Mouse (Mus musculus) monocyte, adult 5-6 weeks (primary cell): ENCODE measurements around the gene Col9a2. TPM values are rescaled to one million over a fixed set of nuclear protein-coding genes. Genes with fewer than 3 reads are reported as not detected.

Source experiments
- ATAC-seq: fragments of 153-309, 156-312 bp; replicated peaks from 2 replicates; pipeline ENCODE4 v1.8.0; 2017; ENCODE audit warnings: mild to moderate bottlenecking; ENCODE audit not compliant: low TSS enrichment, insufficient number of reproducible peaks, severe bottlenecking, poor library complexity, low FRiP score
- total RNA-seq: library from RNA; stranded (forward); fragments of 200-1000, 200-491, 200-594 nt; gene quantifications from 3 replicates; pipeline ENCODE4 v1.2.3, GENCODE M21; 2017

Gene Col9a2
- total RNA-seq = not detected in 3 replicates

- no peak for ATAC-seq
Measured at GRCm38 (mm10) chr4:121039331-121040115, at the start of gene Col9a2. Gene Col9a2 (plus strand): TSS chr4:121039385.

- ATAC-seq = no peak
Measured at GRCm38 (mm10) chr4:120992284-120992683, 46.9 kb upstream of the Col9a2 start.

- ATAC-seq = peak; percentile 92
Measured at GRCm38 (mm10) chr4:120993025-120993424, 46.2 kb upstream of the Col9a2 start.

DNA sequence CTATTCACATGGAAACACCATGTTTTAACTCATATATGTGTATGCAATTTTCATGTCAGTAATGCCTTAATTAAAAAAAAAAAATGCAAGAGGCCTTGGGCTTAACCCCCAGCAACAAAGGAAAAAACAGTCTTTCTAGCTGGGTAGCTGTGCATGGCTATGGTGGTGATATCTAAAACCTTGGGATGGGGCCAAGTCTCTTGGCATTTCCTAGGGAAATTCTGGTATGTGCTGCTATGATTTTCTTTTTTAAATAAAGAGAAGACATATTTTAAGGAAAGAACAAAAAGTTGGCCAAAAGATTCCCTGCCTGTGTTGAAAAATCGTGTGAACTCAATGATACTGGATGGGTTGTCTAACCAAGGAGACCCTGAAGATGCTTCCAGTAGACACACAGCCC is 43.3 kb upstream of the Col9a2 start:
- no peak for ATAC-seq

GRCm38 (mm10) chr4:121001042-121001441 is 38.1 kb upstream of the Col9a2 start:
- ATAC-seq = no peak

- no peak for ATAC-seq
Measured at GRCm38 (mm10) chr4:121001659-121002058, 37.5 kb upstream of the Col9a2 start.

DNA sequence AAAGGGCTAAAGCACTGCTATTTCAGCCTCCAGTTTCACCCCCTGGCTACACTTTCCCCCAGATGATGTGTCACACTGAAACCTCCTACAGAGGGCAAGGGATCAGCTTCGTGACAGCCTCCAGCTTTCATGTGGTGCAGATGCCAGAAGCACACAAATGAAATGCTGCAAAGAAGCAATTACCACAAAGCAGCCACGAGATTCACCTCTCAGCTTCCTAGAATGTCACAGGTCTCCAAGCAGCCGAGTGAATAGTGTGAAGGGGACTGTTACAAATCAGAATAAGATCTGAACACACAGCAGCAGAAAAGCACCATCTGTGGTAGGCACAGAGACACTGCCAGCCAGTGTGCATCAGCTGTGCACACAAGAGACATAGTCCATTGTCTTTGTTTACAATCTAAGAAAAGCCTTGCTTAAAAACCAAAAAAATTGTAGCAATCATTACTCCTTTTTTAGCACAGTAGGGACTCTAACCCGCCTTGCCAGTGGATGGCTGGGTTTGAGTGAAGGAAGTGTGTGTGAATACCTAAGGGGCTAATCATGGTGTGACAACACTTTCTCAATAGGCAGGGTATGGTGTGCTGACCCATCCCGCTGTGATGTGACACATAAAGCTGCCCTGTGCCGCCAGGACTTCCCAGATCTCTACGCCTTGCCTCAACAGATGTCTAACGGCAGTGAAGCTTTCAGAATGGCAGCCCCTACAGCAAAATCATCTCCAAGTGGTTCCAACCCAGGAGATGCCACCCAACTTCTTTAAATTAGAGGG is 36.6 kb upstream of the Col9a2 start:
- 0 out of 2 replicates have a peak, but pooled peaks have one; percentile 29 for ATAC-seq

GRCm38 (mm10) chr4:121003611-121004091 is 35.5 kb upstream of the Col9a2 start:
- no peak for ATAC-seq

DNA sequence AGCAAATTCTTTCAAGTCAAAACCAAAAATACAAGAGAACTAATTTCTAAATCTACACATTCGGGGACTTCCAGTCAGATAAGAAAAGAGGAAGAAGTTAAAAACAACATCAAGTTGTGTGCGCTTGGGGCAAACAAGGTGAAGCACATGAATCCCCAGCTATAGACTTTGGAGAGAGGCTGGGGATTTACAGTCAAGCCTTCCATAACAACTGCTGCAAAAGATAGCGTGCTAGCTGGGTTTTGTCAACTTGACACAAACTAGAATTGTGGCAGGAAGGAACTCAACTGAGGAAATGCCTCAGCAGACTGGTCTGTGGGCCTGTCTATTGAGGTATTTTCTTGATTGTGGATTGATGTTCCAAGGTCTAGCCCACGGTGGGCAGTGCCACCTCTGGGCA is 34.5 kb upstream of the Col9a2 start:
- no peak for ATAC-seq

DNA sequence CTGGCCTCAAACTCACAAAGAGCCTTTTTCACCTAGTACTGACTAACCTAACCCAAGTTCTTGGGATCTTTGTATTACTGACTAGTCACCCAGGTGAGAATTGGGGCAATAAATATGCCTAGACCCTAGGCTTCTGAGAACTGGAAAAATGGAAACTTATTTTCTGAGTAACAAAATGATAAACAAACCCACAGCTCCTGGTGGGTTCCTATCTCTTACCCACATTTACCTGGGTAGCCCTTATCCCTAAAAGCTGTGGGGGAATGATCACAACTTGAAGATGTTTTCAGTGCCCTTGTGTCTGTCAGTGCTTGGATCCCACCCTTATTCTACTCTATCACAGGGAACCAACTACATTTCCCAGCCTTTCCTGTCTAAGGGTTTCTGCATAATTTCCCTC is 32.2 kb upstream of the Col9a2 start:
- no peak for ATAC-seq

GRCm38 (mm10) chr4:121008071-121008745 is 31.0 kb upstream of the Col9a2 start:
- ATAC-seq = no peak

DNA sequence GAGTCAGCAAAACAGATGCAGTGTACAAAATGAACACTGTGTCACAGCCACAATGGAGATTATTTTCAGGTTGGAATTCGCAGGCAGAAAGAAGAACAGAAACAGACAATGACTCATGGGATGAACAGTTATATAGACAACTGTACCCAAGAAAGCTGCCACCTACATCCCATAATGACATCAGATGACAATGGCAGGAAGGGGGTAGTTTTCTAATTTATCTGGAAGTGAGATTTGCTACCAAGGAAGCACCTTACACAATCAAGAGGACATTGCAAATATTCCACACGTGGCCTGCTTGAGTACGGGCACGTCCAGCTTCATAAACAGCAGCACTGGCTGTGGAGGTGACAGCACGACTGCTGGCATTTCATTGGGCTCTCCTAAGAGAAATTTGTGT is 30.0 kb upstream of the Col9a2 start:
- ATAC-seq = 0 out of 2 replicates have a peak, but pooled peaks have one; percentile 25

DNA sequence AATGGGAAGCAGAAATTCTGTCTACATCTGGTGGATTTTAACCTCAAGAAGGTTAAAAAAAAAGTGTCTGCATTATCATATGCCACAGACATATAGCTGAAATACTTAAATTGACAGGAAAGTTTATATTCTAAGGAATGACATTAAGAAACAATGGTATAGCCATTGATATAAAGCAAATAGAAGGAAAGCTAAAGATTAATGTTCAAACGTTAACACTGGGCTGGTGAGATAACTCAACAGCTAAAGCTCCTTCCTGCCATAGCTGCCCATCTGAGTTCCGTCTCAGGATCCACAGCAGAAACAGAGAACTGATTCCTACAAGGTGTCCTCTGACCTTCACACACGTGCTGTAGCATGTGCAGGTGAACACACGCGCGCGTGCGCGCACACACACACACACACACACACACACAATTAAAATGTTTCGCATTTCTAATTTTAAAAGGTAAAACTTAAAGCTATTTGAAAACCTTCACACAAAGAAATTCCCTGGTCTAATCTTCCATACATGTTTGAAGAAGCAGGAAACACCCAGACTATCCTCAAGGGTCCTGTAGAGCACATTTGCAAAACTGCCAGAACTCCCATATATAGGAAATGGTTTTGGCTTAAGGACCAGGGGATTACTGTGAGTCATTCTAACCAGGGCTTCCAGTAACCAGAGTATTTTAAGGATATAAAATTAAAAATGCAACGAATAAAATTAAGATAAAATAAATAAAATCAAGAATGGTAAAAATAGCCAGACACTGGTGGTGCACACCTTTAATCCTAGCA is 28.2 kb upstream of the Col9a2 start:
- ATAC-seq = no peak

DNA sequence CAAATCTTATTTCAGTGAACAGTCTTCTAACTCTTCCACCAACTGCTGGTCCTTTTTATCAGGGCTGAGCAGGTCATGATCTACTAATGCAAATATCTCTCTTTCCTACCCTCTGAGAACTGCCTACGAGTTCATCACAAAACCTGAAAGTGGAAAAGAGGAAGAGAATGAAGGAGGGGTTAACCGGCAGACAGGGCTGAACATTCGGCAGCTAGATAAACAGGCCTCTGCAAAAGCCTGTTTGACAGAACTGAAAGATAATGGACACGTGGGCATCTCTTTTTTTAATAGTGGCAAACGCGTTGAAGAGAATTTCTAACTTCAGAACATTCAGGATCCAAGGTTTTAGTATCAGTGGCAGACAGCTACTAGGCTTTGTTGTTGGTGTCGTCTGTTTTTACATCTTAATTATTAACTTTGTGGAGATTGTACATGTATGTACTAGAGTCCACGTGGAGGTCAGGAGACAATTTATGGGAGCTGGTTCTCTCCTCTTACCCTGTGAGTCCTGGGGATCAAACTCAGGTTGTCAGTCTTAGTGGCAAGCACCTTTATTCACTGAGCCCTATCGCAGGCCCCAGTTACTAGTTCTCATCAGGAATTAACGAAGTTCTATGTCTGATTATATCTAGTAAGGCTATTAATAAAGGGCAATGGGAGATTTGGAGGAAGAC is 24.5 kb upstream of the Col9a2 start:
- peak; percentile 60 for ATAC-seq

GRCm38 (mm10) chr4:121015268-121015659 is 23.9 kb upstream of the Col9a2 start:
- no peak for ATAC-seq

DNA sequence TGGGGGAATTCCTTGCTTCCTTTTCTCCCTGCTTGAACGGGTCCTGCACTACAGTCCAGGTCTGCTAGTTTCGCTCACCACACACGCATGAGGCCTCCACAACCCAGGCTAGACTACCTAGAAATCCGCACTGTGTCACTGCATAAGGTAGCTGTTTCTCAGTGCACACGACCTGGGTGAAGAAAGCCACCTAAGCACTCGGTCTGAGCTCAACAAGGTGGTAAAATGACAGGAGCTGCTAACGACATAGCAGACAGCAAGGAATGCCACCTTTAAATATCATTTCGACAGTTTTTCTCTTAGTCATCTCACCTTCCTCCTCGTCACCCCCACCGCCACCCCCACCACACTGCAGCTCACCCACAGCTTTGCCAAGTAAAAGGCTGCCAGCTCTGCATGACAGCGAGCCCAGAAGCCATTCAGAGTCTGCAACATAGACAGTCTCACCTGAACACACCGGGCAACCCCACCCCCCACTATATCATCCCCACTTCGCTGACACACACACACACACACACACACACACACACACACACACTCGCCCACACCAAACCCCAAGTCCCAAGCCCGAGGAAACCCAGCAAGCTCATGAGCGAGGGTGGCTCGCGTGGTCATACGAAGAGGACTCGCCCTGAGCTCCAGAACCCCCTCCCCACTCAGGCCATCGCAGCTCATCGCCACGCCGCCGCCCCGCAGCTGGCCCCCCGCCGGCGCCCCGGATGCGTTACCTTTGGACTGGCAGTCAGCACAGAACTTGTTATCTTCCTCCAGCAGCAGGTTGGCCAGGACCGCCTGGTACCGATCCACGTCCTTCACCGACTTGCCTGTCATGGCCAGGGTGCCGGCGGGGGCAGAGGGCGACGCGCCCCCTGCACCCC is 22.9 kb upstream of the Col9a2 start:
- no peak for ATAC-seq

- ATAC-seq = peak; percentile 83
Measured at GRCm38 (mm10) chr4:121016928-121017657, 22.1 kb upstream of the Col9a2 start, which contains the start of gene Smap2. Gene Smap2 (minus strand): TSS chr4:121017247.
